Mouse (Mus musculus) hindbrain, embryonic 16.5 days (tissue): ENCODE measurements around the gene Myom1. TPM values are rescaled to one million over a fixed set of nuclear protein-coding genes. Genes with fewer than 3 reads are reported as not detected.

Source experiments
- ATAC-seq: fragments of 200-750 bp; cut with Nextera tagmentation; 2 replicates; pipeline ENCODE4 v1.8.0; 2017; ENCODE audit warnings: moderate TSS enrichment, moderate library complexity
- H3K27ac ChIP-seq: fragments of 300-500 bp; sonication (generic); 2 replicates; pipeline ENCODE4 v1.5.1; 2014; ENCODE audit warnings: low read depth, mild to moderate bottlenecking, control low read depth, low read length, moderate library complexity
- H3K27me3 ChIP-seq: fragments of 300-500 bp; sonication (generic); replicated peaks from 2 replicates; pipeline ENCODE4 v1.6.1; 2014; ENCODE audit warnings: low read length; ENCODE audit not compliant: control insufficient read depth, insufficient read depth
- H3K36me3 ChIP-seq: fragments of 300-500 bp; sonication (generic); 2 replicates; pipeline ENCODE4 v1.6.1; 2014; ENCODE audit warnings: mild to moderate bottlenecking, low read length, moderate library complexity, mixed read lengths; ENCODE audit not compliant: control insufficient read depth, insufficient read depth
- H3K4me1 ChIP-seq: fragments of 300-500 bp; sonication (generic); 2 replicates; pipeline ENCODE4 v1.6.1; 2014; ENCODE audit warnings: low read depth, low read length; ENCODE audit not compliant: control insufficient read depth, insufficient read depth
- H3K4me2 ChIP-seq: fragments of 300-500 bp; sonication (generic); 2 replicates; pipeline ENCODE4 v1.6.1; 2014; ENCODE audit warnings: mild to moderate bottlenecking, low read length, control low read depth, moderate library complexity
- H3K4me3 ChIP-seq: fragments of 300-500 bp; sonication (generic); 2 replicates; pipeline ENCODE4 v1.5.1; 2014; ENCODE audit warnings: mild to moderate bottlenecking, low read length, control low read depth, moderate library complexity
- H3K9ac ChIP-seq: fragments of 300-500 bp; sonication (generic); 2 replicates; pipeline ENCODE4 v1.6.1; 2014; ENCODE audit warnings: low read depth, mild to moderate bottlenecking, control low read depth, low read length, moderate library complexity
- H3K9me3 ChIP-seq: fragments of 300-500 bp; sonication (generic); 2 replicates; pipeline ENCODE4 v1.6.1; 2014; ENCODE audit warnings: mild to moderate bottlenecking, low read length, moderate library complexity; ENCODE audit not compliant: control insufficient read depth
- WGBS: fragments of 180-500 bp; shearing (Covaris S2); extraction: QIAGEN DNeasy Blood & Tissue Kit; methylation state at CpG from one replicate; pipeline ENCODE4 v1.1.7; 2014; 5-methylcytosine and 5-hydroxymethylcytosine counted together
- polyA plus RNA-seq: library from polyadenylated mRNA; unstranded; fragments of >200 nt; fragmentation: Nextera tagmentation; extraction: Ambion mirVana; gene quantifications from 2 replicates; pipeline ENCODE4 v1.2.1, GENCODE M21; 2015

Gene Myom1
- polyA plus RNA-seq, 1 experiment from 2014 or later, result 0.91 TPM

DNA sequence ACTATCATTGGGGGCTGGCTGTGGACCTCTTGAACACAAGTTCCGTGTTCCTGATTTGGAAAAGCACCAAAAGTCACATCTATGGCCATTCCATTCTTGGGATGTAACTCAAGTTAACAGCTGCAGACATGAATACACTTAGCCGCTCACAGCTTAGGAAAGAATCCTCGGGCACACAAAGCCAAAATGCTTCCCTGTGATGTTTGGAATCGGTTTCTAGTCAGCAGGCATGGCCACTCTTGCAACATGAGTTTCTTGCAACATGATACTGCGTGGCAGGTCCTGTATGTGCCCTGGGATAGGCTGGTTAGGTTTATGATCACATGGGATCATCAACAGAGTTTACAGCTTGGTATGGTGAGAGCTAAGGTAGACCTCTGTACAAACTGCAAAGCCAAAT, 91.4 kb downstream of the Myom1 start:
- no peak for ATAC-seq
- Histone ChIP-seq H3K27ac (no peak overlapping the region), H3K9me3 (no peaks in the 10 kb centered on the region), H3K4me2 (no peak overlapping the region), H3K9ac (no peak overlapping the region), H3K4me3 (no peak overlapping the region), H3K36me3 (no peaks in the 10 kb centered on the region), H3K4me1 (no peaks in the 10 kb centered on the region), H3K27me3 (no peaks in the 10 kb centered on the region)
- 82% methylated on average over 5 of the region's 5 CpGs for WGBS

DNA sequence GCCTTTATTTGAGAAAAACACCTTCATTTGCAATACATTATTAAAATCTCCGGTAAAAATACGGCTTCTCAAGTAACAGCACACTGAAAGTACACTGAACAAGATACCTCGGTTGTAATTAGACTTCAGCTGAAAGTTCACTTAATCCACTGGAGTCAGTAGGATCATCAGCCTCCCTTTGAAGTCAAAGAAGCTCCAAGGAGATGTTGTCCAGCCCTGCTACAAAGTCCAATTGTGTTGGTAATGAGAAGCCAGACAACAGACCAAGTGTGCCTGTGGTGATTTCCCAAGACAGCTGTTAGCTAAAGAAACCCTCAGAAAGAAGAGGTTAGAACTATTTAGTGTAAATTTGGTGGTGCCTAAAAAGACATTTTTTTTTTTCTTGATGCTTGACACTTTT, 92.0 kb downstream of the Myom1 start:
- Histone ChIP-seq H3K9me3 (no peaks in the 10 kb centered on the region), H3K27me3 (no peaks in the 10 kb centered on the region), H3K36me3 (no peaks in the 10 kb centered on the region), H3K27ac (no peak overlapping the region), H3K4me2 (no peak overlapping the region), H3K4me3 (no peak overlapping the region), H3K9ac (no peak overlapping the region), H3K4me1 (no peaks in the 10 kb centered on the region)
- 73% methylated on average over 3 of the region's 3 CpGs for WGBS
- ATAC-seq, result no peak

DNA sequence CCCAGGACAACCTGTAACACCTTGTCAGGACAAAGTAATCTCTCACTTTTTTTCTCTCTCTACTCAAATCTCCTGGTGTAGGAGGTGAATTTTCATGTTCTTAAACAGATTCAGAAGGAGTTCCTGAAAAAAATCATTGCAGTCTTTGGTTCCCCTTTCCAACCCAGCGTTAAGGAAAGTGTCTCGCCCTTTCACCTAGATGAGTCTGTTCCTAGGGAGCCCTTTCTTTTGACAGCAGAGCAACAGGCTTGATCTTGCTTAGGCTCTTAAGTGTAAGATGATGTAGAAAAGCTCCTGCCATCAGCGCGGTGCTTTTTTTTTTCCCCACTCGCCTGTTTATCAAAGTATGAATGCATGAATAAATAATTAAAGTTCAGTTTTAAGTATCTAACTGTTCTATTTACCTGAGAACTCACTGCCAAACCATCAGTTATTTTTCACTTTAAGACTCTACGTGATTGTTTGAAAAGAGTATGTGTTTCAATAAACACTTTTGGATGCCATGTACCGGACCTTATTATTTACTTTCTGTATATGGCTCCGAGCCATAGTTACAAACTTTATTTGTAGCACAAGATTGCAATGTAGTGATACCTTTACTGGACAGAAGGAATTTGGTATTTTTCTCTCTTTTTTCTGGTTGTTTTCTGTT, 94.2 kb downstream of the Myom1 start:
- Histone ChIP-seq H3K4me3 (no peak overlapping the region), H3K4me1 (no peaks in the 10 kb centered on the region), H3K4me2 (no peak overlapping the region), H3K9ac (no peak overlapping the region), H3K27me3 (no peaks in the 10 kb centered on the region), H3K36me3 (no peaks in the 10 kb centered on the region), H3K27ac (no peak overlapping the region), H3K9me3 (no peaks in the 10 kb centered on the region)
- WGBS, result 88% methylated on average over 8 of the region's 8 CpGs
- no peak for ATAC-seq

DNA sequence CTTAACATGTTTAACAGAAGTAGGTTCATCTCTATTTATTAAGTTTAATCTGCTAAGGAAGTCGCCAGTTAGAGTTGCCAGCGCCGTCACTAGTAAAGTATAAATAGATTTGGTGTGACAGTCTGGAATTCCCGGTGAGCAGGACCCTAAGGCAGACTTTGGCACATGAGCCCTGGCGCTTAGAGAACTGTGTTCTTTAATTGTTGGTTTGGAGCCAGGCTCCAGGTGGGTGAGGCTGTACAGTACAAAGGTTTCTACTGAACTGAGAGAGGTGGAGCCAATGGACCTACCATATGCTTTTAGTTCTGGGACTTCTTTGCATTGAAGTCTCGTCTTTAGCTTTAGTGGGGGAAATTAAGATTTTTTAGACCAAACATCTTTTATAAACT, 94.8 kb downstream of the Myom1 start:
- H3K27ac ChIP-seq, result no peak overlapping the region
- no peak for ATAC-seq
- no peaks in the 10 kb centered on the region for H3K9me3 ChIP-seq
- no peak overlapping the region for H3K4me3 ChIP-seq
- no peaks in the 10 kb centered on the region for H3K36me3 ChIP-seq
- no peak overlapping the region for H3K4me2 ChIP-seq
- no peak overlapping the region for H3K9ac ChIP-seq
- no peaks in the 10 kb centered on the region for H3K27me3 ChIP-seq
- H3K4me1 ChIP-seq, result no peaks in the 10 kb centered on the region
- WGBS, result 79% methylated on average over 6 of the region's 6 CpGs

DNA sequence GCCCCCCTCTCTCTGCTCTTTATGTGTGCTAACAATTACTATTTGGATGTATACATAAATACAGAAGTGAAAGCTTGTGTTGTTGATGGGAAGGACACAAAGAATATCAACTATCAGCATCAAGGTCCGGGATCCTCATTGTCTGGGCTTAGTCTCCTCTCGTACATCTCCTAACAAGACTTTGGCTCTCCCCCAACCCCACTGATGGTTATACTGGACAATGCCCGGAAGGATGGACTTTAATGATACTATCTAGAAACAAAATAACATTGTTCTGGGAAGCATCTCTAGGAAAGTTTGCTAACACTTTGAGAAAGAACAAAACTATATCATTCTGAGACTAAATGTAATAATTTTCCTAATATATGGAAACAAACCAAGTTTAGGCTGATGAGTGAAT, 96.2 kb downstream of the Myom1 start:
- H3K27me3 ChIP-seq, result no peaks in the 10 kb centered on the region
- 76% methylated on average over 3 of the region's 3 CpGs for WGBS
- H3K4me3 ChIP-seq, result no peak overlapping the region
- H3K9ac ChIP-seq, result no peak overlapping the region
- H3K4me1 ChIP-seq, result no peaks in the 10 kb centered on the region
- no peak overlapping the region for H3K27ac ChIP-seq
- ATAC-seq, result no peak
- H3K9me3 ChIP-seq, result no peaks in the 10 kb centered on the region
- no peaks in the 10 kb centered on the region for H3K36me3 ChIP-seq
- H3K4me2 ChIP-seq, result no peak overlapping the region

DNA sequence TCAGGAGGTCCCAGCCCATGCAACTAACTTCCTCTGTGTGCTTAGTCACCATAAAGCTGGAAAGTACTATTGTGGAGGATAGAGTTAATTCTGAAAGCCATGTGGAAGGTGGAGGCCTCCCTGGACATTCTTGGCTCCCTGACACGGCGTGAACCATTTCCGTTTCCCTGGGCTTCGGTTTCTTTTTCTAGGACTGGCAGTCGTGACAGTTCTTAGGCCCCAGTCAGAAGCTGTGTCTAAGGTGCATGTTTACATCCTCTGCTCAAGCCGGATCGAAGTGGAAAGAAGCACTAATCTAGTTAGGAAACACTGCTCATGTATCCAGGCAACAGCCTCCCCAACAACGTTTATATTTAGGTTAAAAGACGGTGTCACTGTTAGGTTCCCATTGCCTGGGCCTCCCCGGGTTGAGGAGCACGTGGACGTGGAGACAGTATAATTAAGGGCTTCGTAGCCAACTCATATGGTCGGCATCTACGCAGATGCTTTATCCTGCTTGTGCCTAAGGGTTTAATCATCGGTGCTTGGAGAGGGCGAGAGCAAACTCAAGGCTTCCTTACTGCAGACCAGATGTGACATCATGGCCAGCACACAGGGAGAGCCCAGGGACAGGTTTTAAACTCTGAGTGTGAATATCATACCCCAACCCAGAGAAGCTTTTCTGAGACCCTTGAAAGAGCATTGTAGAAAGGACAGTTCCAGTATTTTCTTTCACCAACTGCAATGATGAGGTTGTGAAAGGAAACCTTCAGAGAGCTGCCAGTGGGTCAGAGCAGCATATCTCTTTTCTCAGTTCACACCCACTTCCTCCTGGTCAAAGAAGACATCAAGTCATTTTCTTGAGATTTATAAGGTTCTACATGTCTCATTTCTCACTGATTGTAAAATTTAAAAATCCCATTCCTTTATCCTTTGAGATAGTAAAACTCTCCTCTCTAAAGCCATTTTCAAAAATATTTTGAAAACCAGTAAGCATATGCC, 100.4 kb downstream of the Myom1 start:
- H3K27me3 ChIP-seq, result no peaks in the 10 kb centered on the region
- H3K4me3 ChIP-seq, result no peak overlapping the region
- ATAC-seq, result no peak
- H3K9me3 ChIP-seq, result no peaks in the 10 kb centered on the region
- no peaks in the 10 kb centered on the region for H3K4me1 ChIP-seq
- 52% methylated on average over 17 of the region's 17 CpGs for WGBS
- no peaks in the 10 kb centered on the region for H3K36me3 ChIP-seq
- H3K27ac ChIP-seq, result no peak overlapping the region
- no peak overlapping the region for H3K9ac ChIP-seq
- no peak overlapping the region for H3K4me2 ChIP-seq

DNA sequence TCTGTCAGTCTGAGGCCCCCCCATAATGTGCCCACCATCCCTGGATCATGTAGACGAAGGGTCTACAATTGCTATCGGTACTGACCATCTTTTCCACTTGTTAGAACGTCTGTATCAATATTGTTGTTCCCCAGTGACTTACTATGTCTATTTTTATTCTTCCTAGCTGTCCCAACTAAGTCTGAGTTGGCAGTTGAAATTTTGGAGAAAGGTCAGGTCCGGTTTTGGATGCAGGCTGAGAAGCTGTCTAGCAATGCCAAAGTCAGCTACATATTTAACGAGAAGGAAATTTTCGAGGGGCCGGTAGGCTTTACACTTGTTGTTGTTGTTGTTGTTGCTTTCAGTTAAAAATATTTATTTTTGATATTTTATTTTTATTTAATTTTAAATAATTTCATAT, 102.9 kb downstream of the Myom1 start:
- ATAC-seq, result no peak
- no peak overlapping the region for H3K4me2 ChIP-seq
- no peak overlapping the region for H3K4me3 ChIP-seq
- no peak overlapping the region for H3K9ac ChIP-seq
- no peak overlapping the region for H3K27ac ChIP-seq
- no peaks in the 10 kb centered on the region for H3K27me3 ChIP-seq
- no peaks in the 10 kb centered on the region for H3K36me3 ChIP-seq
- H3K9me3 ChIP-seq, result no peaks in the 10 kb centered on the region
- no peaks in the 10 kb centered on the region for H3K4me1 ChIP-seq
- WGBS, result 94% methylated on average over 7 of the region's 7 CpGs

DNA sequence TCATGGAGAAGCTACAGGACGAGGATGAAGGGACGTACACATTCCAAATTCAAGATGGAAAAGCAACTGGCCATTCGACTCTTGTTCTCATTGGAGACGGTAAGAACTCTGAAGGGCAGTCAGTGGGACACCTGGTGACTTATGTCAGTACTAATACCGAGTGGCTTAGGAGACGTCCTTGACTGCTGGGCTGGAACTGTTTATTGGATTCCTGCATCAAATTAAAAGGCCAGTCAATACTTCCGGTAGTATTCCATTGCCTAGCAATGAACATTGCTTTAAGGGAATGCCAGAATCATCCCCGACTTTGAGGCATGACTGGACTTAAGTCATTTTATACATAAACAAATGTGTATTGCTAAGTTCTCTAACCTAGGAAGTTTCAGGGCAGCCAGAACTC, 103.8 kb downstream of the Myom1 start:
- ATAC-seq, result no peak
- no peak overlapping the region for H3K27ac ChIP-seq
- no peak overlapping the region for H3K4me3 ChIP-seq
- no peaks in the 10 kb centered on the region for H3K9me3 ChIP-seq
- H3K27me3 ChIP-seq, result no peaks in the 10 kb centered on the region
- H3K36me3 ChIP-seq, result no peaks in the 10 kb centered on the region
- no peak overlapping the region for H3K4me2 ChIP-seq
- no peaks in the 10 kb centered on the region for H3K4me1 ChIP-seq
- no peak overlapping the region for H3K9ac ChIP-seq
- 78% methylated on average over 8 of the region's 8 CpGs for WGBS

DNA sequence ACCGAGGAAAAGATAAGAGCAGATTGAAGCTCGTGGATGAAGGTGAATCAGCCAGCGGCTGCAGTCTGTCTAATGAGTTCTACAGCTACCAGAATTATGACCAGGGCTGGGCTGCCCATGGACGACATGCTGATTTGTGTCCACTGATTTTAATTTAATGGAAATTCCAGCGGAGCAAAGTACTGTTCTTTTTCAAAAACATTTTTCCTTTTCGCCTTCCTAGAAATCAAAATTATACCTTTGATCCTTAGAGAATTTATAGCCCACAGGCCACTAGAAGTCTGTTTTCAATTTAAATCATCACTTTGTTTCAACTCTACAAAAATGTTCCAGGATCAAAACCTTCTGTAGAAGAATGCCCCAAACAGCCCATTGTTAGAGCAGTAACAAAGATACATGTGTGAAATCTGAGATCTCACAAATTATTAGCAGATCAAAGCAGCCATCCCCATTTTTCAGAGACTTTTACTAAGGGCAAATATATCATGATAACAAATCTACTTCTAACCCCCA, 108.4 kb downstream of the Myom1 start:
- no peaks in the 10 kb centered on the region for H3K27me3 ChIP-seq
- H3K4me2 ChIP-seq, result no peak overlapping the region
- H3K4me3 ChIP-seq, result no peak overlapping the region
- H3K4me1 ChIP-seq, result no peaks in the 10 kb centered on the region
- no peak overlapping the region for H3K27ac ChIP-seq
- 79% methylated on average over 6 of the region's 6 CpGs for WGBS
- ATAC-seq, result no peak
- no peak overlapping the region for H3K9ac ChIP-seq
- no peaks in the 10 kb centered on the region for H3K36me3 ChIP-seq
- H3K9me3 ChIP-seq, result no peaks in the 10 kb centered on the region
